Mouse (Mus musculus) bone marrow, adult 2 months (tissue): Measurements from ENCODE around the gene Bcas3.

Experiments used
- CTCF ChIP-seq: fragments of 200-500 bp; IDR thresholded peaks from 2 replicates; pipeline ENCODE4 v1.5.1; 2011; ENCODE audit warnings: low read length, control low read depth; ENCODE audit not compliant: control insufficient read depth, insufficient read depth
- POLR2A ChIP-seq: fragments of 200-500 bp; IDR thresholded peaks from 2 replicates; pipeline ENCODE4 v1.6.1; 2011; ENCODE audit warnings: low read depth, mild to moderate bottlenecking, control low read depth, low read length, borderline replicate concordance; ENCODE audit not compliant: control insufficient read depth

GRCm38 (mm10) chr11:85323567-85324330, 29.2 kb upstream of the Bcas3 start:
- TF ChIP-seq CTCF (no peak), POLR2A (no peak)
